Mouse (Mus musculus): Measurements from ENCODE around the gene Kank2. TPM values are rescaled to one million over a fixed set of nuclear protein-coding genes. Genes with fewer than 3 reads are reported as not detected.

Kank2 gene
- polyA plus RNA-seq, 1 experiment from 2014 or later, result 7.5 TPM

GRCm38 (mm10) chr9:21754516-21755321 lies 43.8 kb downstream of the Kank2 start:
- WGBS, result 68% methylated on average over 13 of the region's 13 CpGs
- peak overlapping the region; percentile 36 for H3K27ac ChIP-seq (replicated peaks)

GRCm38 (mm10) chr9:21754003-21754402 lies 44.5 kb downstream of the Kank2 start:
- no peak overlapping the region for H3K4me3 ChIP-seq (ENCODE audit: low read depth, low read length)
- H3K4me2 ChIP-seq (replicated peaks; ENCODE audit: low read depth), result no peak overlapping the region
- H3K36me3 ChIP-seq (ENCODE audit: control insufficient read depth, insufficient read depth, low read length), result peaks cover 5% of the 10 kb centered on the region; the same call in 1 of the 2 replicates
- no peaks in the 10 kb centered on the region for H3K9me3 ChIP-seq (ENCODE audit: control insufficient read depth, low read length)
- H3K4me1 ChIP-seq (replicated peaks; ENCODE audit: control insufficient read depth, insufficient read depth), result peaks cover 3% of the 10 kb centered on the region; the same call in 1 of the 2 replicates
- 44% methylated on average over 2 of the region's 2 CpGs for WGBS
- TF ChIP-seq CTCF (IDR thresholded peaks at IDR 0.05; ENCODE audit: low read depth), result no peak
- no peak for TF ChIP-seq EP300 (optimal IDR thresholded peaks at IDR 0.05)
- ATAC-seq (ENCODE audit: low FRiP score, low TSS enrichment) (peak; percentile 63; the same call in 1 of the 2 replicates), DNase-seq (ENCODE audit: low spot score) (peak; percentile 66)
- H3K27me3 ChIP-seq (ENCODE audit: control insufficient read depth, insufficient read depth, low read length), result no peaks in the 10 kb centered on the region
- H3K9ac ChIP-seq (ENCODE audit: low read length), result no peak overlapping the region
- H3K27ac ChIP-seq (replicated peaks), result peak overlapping the region; percentile 35

More at GRCm38 (mm10) chr9:21754516-21755321, 43.8 kb downstream of the Kank2 start:
- TF ChIP-seq EP300 (optimal IDR thresholded peaks at IDR 0.05) (no peak), CTCF (IDR thresholded peaks at IDR 0.05; ENCODE audit: low read depth) (no peak)
- H3K27me3 ChIP-seq (ENCODE audit: control insufficient read depth, insufficient read depth, low read length), result no peaks in the 10 kb centered on the region
- DNase-seq (ENCODE audit: low spot score), result no peak
- no peak overlapping the region for H3K9ac ChIP-seq (ENCODE audit: low read length)
- ATAC-seq (ENCODE audit: low FRiP score, low TSS enrichment), result no peak
- no peak overlapping the region for H3K4me2 ChIP-seq (replicated peaks; ENCODE audit: low read depth)
- H3K36me3 ChIP-seq (ENCODE audit: control insufficient read depth, insufficient read depth, low read length), result no peaks in the 10 kb centered on the region
- no peak overlapping the region for H3K4me3 ChIP-seq (ENCODE audit: low read depth, low read length)
- H3K4me1 ChIP-seq (replicated peaks; ENCODE audit: control insufficient read depth, insufficient read depth), result peaks cover 3% of the 10 kb centered on the region; the same call in 1 of the 2 replicates
- H3K9me3 ChIP-seq (ENCODE audit: control insufficient read depth, low read length), result no peaks in the 10 kb centered on the region

GRCm38 (mm10) chr9:21752252-21752792 lies 46.2 kb downstream of the Kank2 start:
- peak; percentile 51 for DNase-seq (ENCODE audit: low spot score)
- Histone ChIP-seq H3K9me3 (ENCODE audit: control insufficient read depth, low read length) (no peaks in the 10 kb centered on the region), H3K4me2 (replicated peaks; ENCODE audit: low read depth) (no peak overlapping the region), H3K27me3 (ENCODE audit: control insufficient read depth, insufficient read depth, low read length) (no peaks in the 10 kb centered on the region), H3K9ac (ENCODE audit: low read length) (peak overlapping the region; percentile 13; the same call in 1 of the 2 replicates), H3K4me1 (replicated peaks; ENCODE audit: control insufficient read depth, insufficient read depth) (peaks cover 3% of the 10 kb centered on the region; the same call in 1 of the 2 replicates), H3K4me3 (ENCODE audit: low read depth, low read length) (no peak overlapping the region), H3K36me3 (ENCODE audit: control insufficient read depth, insufficient read depth, low read length) (peaks cover 14% of the 10 kb centered on the region), H3K27ac (replicated peaks) (peak overlapping the region; percentile 81)
- no peak for TF ChIP-seq CTCF (IDR thresholded peaks at IDR 0.05; ENCODE audit: low read depth)
- WGBS, result 41% methylated on average over 10 of the region's 10 CpGs
- peak; percentile 16; the same call in 1 of the 2 replicates for ATAC-seq (ENCODE audit: low FRiP score, low TSS enrichment)

- H3K4me3 ChIP-seq (ENCODE audit: low read depth, low read length), result no peak overlapping the region
- peaks cover 3% of the 10 kb centered on the region; the same call in 1 of the 2 replicates for H3K4me1 ChIP-seq (replicated peaks; ENCODE audit: control insufficient read depth, insufficient read depth)
- H3K9me3 ChIP-seq (ENCODE audit: control insufficient read depth, low read length), result no peaks in the 10 kb centered on the region
- no peaks in the 10 kb centered on the region for H3K27me3 ChIP-seq (ENCODE audit: control insufficient read depth, insufficient read depth, low read length)
- TF ChIP-seq EP300 (optimal IDR thresholded peaks at IDR 0.05) (no peak), CTCF (IDR thresholded peaks at IDR 0.05; ENCODE audit: low read depth) (peak; percentile 64)
- DNase-seq (ENCODE audit: low spot score) (peak; percentile 52), ATAC-seq (ENCODE audit: low FRiP score, low TSS enrichment) (peak; percentile 19; the same call in 1 of the 2 replicates)
- no peak overlapping the region for H3K4me2 ChIP-seq (replicated peaks; ENCODE audit: low read depth)
- H3K27ac ChIP-seq (replicated peaks), result no peak overlapping the region
- 64% methylated on average over 6 of the region's 6 CpGs for WGBS
- no peak overlapping the region for H3K9ac ChIP-seq (ENCODE audit: low read length)
- peaks cover 23% of the 10 kb centered on the region for H3K36me3 ChIP-seq (ENCODE audit: control insufficient read depth, insufficient read depth, low read length)
Observed at GRCm38 (mm10) chr9:21751347-21751746, 47.2 kb downstream of the Kank2 start.

GRCm38 (mm10) chr9:21750370-21750769 lies 48.2 kb downstream of the Kank2 start:
- Histone ChIP-seq H3K27me3 (ENCODE audit: control insufficient read depth, insufficient read depth, low read length) (no peaks in the 10 kb centered on the region), H3K27ac (replicated peaks) (no peak overlapping the region), H3K9ac (ENCODE audit: low read length) (no peak overlapping the region), H3K4me2 (replicated peaks; ENCODE audit: low read depth) (no peak overlapping the region), H3K36me3 (ENCODE audit: control insufficient read depth, insufficient read depth, low read length) (peaks cover 32% of the 10 kb centered on the region), H3K4me3 (ENCODE audit: low read depth, low read length) (no peak overlapping the region), H3K9me3 (ENCODE audit: control insufficient read depth, low read length) (no peaks in the 10 kb centered on the region), H3K4me1 (replicated peaks; ENCODE audit: control insufficient read depth, insufficient read depth) (peaks cover 3% of the 10 kb centered on the region; the same call in 1 of the 2 replicates)
- no peak for TF ChIP-seq EP300 (optimal IDR thresholded peaks at IDR 0.05)
- no peak for DNase-seq (ENCODE audit: low spot score)
- 84% methylated on average over 3 of the region's 3 CpGs for WGBS
- ATAC-seq (ENCODE audit: low FRiP score, low TSS enrichment), result no peak
